Comparison of ENCODE assay signal across 8 mouse cellular contexts in the genomic region with DNA sequence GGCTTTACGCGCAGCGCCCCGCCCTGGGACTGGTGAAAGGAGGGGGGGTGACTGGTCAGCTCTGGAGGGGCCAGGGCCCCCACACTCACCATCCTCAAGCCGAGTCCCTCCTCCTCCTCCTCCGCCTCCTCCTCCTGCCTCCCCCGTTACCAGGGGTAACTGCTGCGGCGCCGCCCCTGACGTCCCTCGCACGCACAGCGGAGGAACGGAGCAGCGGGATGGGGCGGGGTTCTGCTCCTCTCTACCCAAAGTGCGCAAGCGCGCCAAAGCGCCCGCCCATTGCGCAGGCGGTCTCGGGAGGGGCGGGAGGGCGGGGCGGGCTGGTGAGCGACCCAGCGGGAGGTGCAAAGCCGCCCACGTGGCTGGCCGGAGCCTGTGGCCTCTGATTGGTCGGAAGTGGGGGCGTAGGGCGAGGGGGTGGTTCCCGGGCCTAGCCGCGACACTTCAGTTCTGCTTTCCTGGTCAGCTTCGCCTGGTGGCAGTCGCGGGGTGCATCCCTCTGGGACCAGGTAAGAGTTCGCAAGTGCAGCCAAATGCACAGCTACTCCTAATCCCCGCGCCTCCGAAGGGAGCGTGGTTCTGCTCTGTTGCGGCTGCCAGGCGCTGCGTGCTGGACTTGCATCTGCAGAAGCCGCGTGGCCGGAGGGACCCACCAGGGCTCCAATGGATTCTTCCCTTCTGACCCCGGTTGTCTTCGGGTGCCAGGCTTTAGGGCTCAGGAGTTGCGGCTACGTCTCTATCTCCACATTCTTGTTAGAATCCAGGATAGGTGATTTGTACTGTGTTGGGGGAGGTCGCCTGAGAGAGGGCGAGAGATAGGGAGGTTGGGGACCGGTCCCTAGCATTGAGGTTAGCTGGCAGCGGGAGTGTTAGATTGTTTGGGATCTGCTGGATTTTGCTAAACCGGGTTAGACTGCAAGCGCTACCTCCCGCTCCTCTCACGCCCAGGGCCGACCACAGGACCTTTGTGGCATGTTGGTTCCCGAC. TPM values are rescaled to one million over a fixed set of nuclear protein-coding genes. Genes with fewer than 3 reads are reported as not detected.
DNase-seq lines count a peak whose midpoint lies in the region; ATAC-seq lines count a peak whose summit lies in the region.

A gene (minus strand): TSS at position 248 of the 987 bp plus-strand sequence.
A gene (plus strand): TSS at position 415 of the 987 bp plus-strand sequence.

- WGBS in heart, embryonic 13.5 days, result under 1% methylated on average over 67 of the region's 67 CpGs
- 1% methylated on average over 64 of the region's 67 CpGs for WGBS in liver, embryonic 12.5 days (ENCODE audit: insufficient replicate concordance)
- WGBS in stomach, embryonic 15.5 days, result under 1% methylated on average over 65 of the region's 67 CpGs

- peak within 1 kb of the TSS; percentile 93 for H3K4me2 ChIP-seq in heart, embryonic 13.5 days
- peak within 1 kb of the TSS; percentile 94 for H3K4me2 ChIP-seq in liver, embryonic 12.5 days
- H3K4me2 ChIP-seq in stomach, embryonic 15.5 days, result peak within 1 kb of the TSS; percentile 87

- H3K27me3 ChIP-seq in heart, embryonic 13.5 days (replicated peaks), result no peaks in the 10 kb centered on the region
- H3K27me3 ChIP-seq in liver, embryonic 12.5 days (replicated peaks), result no peaks in the 10 kb centered on the region
- no peaks in the 10 kb centered on the region for H3K27me3 ChIP-seq in stomach, embryonic 15.5 days (replicated peaks)

- H3K4me1 ChIP-seq in brown adipose tissue, adult 24 weeks (ENCODE audit: control insufficient read depth, insufficient read depth, insufficient read length, low read length), result no peaks in the 10 kb centered on the region; the same call in 1 of the 2 replicates
- peaks cover 28% of the 10 kb centered on the region for H3K4me1 ChIP-seq in heart, embryonic 13.5 days
- H3K4me1 ChIP-seq in liver, embryonic 12.5 days, result peaks cover 39% of the 10 kb centered on the region
- 0 out of 2 replicates have a peak, but pooled peaks cover 17% of the 10 kb centered on the region for H3K4me1 ChIP-seq in stomach, embryonic 15.5 days

- peak; percentile 97 for ATAC-seq in heart, embryonic 13.5 days (ENCODE audit: extremely low read depth, insufficient number of reproducible peaks, low FRiP score, low TSS enrichment)
- peak; percentile 95 for ATAC-seq in liver, embryonic 12.5 days
- peak; percentile 96 for ATAC-seq in stomach, embryonic 15.5 days (ENCODE audit: insufficient read depth, low FRiP score, low read depth)

- peak; percentile 98 for DNase-seq in CD4-positive, CD25-positive, alpha-beta regulatory T cell, adult 2 months (ENCODE audit: low read depth, low spot score)
- peak; percentile 71 for DNase-seq in fat pad, adult 2 months (ENCODE audit: extremely low read depth, low read depth, low spot score)
- peak; percentile 97 for DNase-seq in kidney, postnatal 10 days
- DNase-seq in natural killer cell, adult 2 months (ENCODE audit: low spot score in 2 of 2), result peak; percentile 89 to 94

- H3K9ac ChIP-seq in heart, embryonic 13.5 days, result peak within 1 kb of the TSS; percentile 88
- peak within 1 kb of the TSS; percentile 77 for H3K9ac ChIP-seq in liver, embryonic 12.5 days
- H3K9ac ChIP-seq in stomach, embryonic 15.5 days, result peak within 1 kb of the TSS; percentile 73

- no peaks in the 10 kb centered on the region for H3K36me3 ChIP-seq in heart, embryonic 13.5 days
- no peaks in the 10 kb centered on the region for H3K36me3 ChIP-seq in liver, embryonic 12.5 days
- no peaks in the 10 kb centered on the region for H3K36me3 ChIP-seq in stomach, embryonic 15.5 days

- H3K4me3 ChIP-seq in brown adipose tissue, adult 24 weeks (ENCODE audit: insufficient read depth, low read depth, low read length), result peak within 1 kb of the TSS; percentile 76
- H3K4me3 ChIP-seq in heart, embryonic 13.5 days, result peak within 1 kb of the TSS; percentile 90
- H3K4me3 ChIP-seq in liver, embryonic 12.5 days, result peak within 1 kb of the TSS; percentile 78
- H3K4me3 ChIP-seq in stomach, embryonic 15.5 days (replicated peaks), result peak within 1 kb of the TSS; percentile 79

- no peaks in the 10 kb centered on the region for H3K9me3 ChIP-seq in heart, embryonic 13.5 days
- no peaks in the 10 kb centered on the region for H3K9me3 ChIP-seq in liver, embryonic 12.5 days (replicated peaks)
- H3K9me3 ChIP-seq in stomach, embryonic 15.5 days, result no peaks in the 10 kb centered on the region

- no peak within 1 kb of the TSS for H3K27ac ChIP-seq in brown adipose tissue, adult 24 weeks (replicated peaks; ENCODE audit: low read depth, low read length)
- peak within 1 kb of the TSS; percentile 85 for H3K27ac ChIP-seq in heart, embryonic 13.5 days (replicated peaks)
- H3K27ac ChIP-seq in liver, embryonic 12.5 days, result peak within 1 kb of the TSS; percentile 79
- H3K27ac ChIP-seq in stomach, embryonic 15.5 days, result peak within 1 kb of the TSS; percentile 82

RNA-seq across cellular contexts. Expression of the first gene that starts in this region (rescaled TPM):
- 44.9 and 58.1 TPM in 2 replicates for polyA plus RNA-seq in brown adipose tissue, adult 24 weeks (2012; ENCODE audit: insufficient read depth, insufficient read length, missing spikeins)
- polyA plus RNA-seq in heart, embryonic 13.5 days (2015; fragmentation: Nextera tagmentation; extraction: Ambion mirVana), result 82.1 and 97.1 TPM in 2 replicates
- polyA plus RNA-seq in liver, embryonic 12.5 days (2016; fragmentation: Nextera tagmentation; extraction: Ambion mirVana), result 37.2 and 38.4 TPM in 2 replicates
- polyA plus RNA-seq in stomach, embryonic 15.5 days (2015; fragmentation: Nextera tagmentation; extraction: Ambion mirVana), result 98.2 and 103 TPM in 2 replicates

RNA-seq across cellular contexts. Expression of the second gene that starts in this region (rescaled TPM):
- polyA plus RNA-seq in brown adipose tissue, adult 24 weeks (2012; ENCODE audit: insufficient read depth, insufficient read length, missing spikeins), result 3.8 and 6.4 TPM in 2 replicates
- 8.1 and 9.1 TPM in 2 replicates for polyA plus RNA-seq in heart, embryonic 13.5 days (2015; fragmentation: Nextera tagmentation; extraction: Ambion mirVana)
- 18.5 and 18.9 TPM in 2 replicates for polyA plus RNA-seq in liver, embryonic 12.5 days (2016; fragmentation: Nextera tagmentation; extraction: Ambion mirVana)
- 21.9 and 23.8 TPM in 2 replicates for polyA plus RNA-seq in stomach, embryonic 15.5 days (2015; fragmentation: Nextera tagmentation; extraction: Ambion mirVana)
